Mouse (Mus musculus) left cerebral cortex, adult 11 months (tissue): ENCODE data around the gene Mfsd1.

ENCODE experiments used
- DNase-seq: peaks from one replicate; pipeline ENCODE4 v3.0.0; 2022; ENCODE audit warnings: low spot score

Gene Mfsd1

DNA sequence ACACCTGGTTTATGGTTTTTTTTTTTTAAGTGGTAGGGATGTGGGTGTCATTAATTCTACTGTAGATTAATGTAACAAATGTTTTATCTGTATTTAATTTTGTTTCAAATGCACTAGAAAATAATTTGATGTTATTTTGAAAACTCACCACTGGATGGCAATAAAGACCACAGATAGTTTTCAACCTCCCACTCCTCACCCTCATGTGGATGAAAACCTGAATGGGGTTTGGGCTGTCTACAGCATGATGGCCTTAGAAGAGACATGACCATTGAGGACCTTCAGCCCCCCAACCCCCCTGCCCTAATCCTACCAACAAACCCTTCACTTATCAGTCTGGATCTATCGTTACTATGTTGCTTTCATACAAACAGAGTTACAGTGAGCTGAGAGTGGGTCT lies 42.1 kb downstream of the Mfsd1 start:
- no peak for DNase-seq

DNA sequence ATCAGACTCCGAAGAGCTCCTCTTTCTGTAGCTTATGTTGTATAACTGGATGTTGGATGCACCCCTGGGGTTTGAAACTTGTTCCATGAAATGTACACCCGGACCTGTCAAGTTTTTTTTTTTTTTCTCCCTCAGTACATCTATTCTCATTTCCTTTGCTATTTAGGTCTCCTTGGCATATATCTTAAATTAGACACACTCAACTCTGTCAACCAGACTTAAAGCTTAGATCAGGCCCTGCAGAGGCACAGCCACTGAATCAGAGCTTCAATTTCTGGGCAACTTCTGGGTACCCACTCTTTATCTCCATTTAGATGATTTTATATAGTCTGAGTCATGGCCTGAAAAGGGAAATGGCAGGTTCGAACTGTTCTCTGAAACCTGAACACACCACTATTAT lies 60.6 kb downstream of the Mfsd1 start:
- no peak for DNase-seq

GRCm38 (mm10) chr3:67645640-67646466 lies 63.3 kb downstream of the Mfsd1 start:
- DNase-seq = no peak
